Mouse (Mus musculus): ENCODE data around the gene Pacsin1.

DNA sequence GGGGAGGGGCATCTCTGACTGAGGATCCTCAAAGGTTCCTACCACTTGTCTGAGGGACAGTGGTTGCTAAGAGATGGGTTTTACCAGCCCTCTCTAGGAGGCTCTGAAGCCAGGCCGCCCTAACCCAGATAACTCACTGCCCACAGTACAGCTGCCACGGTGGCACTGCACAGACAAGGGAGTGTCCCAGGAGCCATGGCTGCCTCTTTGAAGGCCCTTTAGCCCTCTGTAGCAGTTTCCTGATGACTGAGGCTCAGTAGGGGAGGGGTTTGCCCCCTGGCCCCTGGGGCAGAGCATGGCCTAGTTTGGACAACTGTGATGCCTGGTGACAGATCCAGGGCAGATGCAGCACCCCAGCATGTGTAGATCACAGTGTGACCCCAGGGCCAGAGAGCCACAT is 45.5 kb downstream of the Pacsin1 start:
- TF ChIP-seq POLR2A (IDR thresholded peaks at IDR 0.05; ENCODE audit: extremely low read depth, insufficient read depth, low read length) = no peak
- no peak for TF ChIP-seq CTCF (IDR thresholded peaks at IDR 0.05; ENCODE audit: extremely low read depth, insufficient read depth, low read length)
